Mouse (Mus musculus) testis, adult 2 months (tissue): ENCODE data around the gene Ncln.

ENCODE experiments used
- CTCF ChIP-seq: fragments of 200-500 bp; IDR thresholded peaks from 2 replicates; pipeline ENCODE4 v1.5.1; 2012; ENCODE audit warnings: low read depth, mild to moderate bottlenecking, inconsistent platforms, low read length, moderate library complexity; ENCODE audit not compliant: control insufficient read depth, insufficient read depth, insufficient replicate concordance
- POLR2A ChIP-seq: fragments of 200-500 bp; IDR thresholded peaks from 2 replicates; pipeline ENCODE4 v1.6.1; 2012; ENCODE audit warnings: low read depth, mild to moderate bottlenecking, inconsistent platforms, low read length, moderate library complexity; ENCODE audit not compliant: control insufficient read depth

- TF ChIP-seq CTCF: no peak
- TF ChIP-seq POLR2A: no peak
Measured at GRCm38 (mm10) chr10:81538321-81539048, 42.3 kb upstream of the Ncln start.
